Mouse (Mus musculus): ENCODE results near the gene Ccl27b.
"Not testable (repeated sequence)": the region's sequence is repeated elsewhere in the genome, so short reads cannot be mapped to it uniquely, and the experiment has no call there.

GRCm38 (mm10) chr4:42675415-42675814 lies 20.4 kb downstream of the Ccl27b start:
- not testable (repeated sequence) for TF ChIP-seq POLR2A (IDR thresholded peaks at IDR 0.05; ENCODE audit: low read depth, low read length); CTCF (IDR thresholded peaks at IDR 0.05; ENCODE audit: extremely low read depth, insufficient read length, insufficient replicate concordance, low read depth, low read length)
